Mouse (Mus musculus): ENCODE results near the gene Hba-a2.

- TF ChIP-seq CTCF (IDR thresholded peaks at IDR 0.05; ENCODE audit: borderline replicate concordance, insufficient read depth, low read length): no peak
- TF ChIP-seq POLR2A (IDR thresholded peaks at IDR 0.05; ENCODE audit: low read depth, low read length): no peak
Observed at GRCm38 (mm10) chr11:32266194-32266593, 30.1 kb upstream of the Hba-a2 start.
